Mouse (Mus musculus): ENCODE results near the gene Pdss1.

GRCm38 (mm10) chr2:22851900-22852299, 43.4 kb upstream of the Pdss1 start:
- TF ChIP-seq CTCF (IDR thresholded peaks at IDR 0.05; ENCODE audit: insufficient read depth, low read depth, low read length): no peak
- no peak for TF ChIP-seq POLR2A (IDR thresholded peaks at IDR 0.05; ENCODE audit: insufficient read depth, low read depth, low read length)
